Comparison of ENCODE assay signal across 24 mouse cellular contexts in the genomic region with DNA sequence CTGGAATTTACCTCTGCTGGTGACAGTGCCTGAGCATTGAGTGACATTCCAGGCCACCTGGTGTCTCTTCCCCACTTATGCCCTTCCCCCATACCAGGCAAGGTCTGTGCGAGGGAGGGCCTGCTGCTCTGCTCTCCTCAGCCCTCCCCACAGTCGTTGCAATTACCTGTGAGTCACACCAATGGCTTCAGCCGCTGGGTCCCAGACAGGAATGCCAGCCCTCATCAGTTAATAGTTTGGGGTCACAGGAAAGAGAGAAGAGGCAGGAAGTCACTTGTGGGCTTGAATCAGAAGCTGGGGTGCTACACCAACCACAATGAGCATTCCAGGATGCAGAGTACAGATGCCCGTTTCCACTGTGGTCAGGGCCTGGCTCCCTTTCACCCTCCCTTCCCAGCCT. TPM values are rescaled to one million over a fixed set of nuclear protein-coding genes. Genes with fewer than 3 reads are reported as not detected.
DNase-seq lines count a peak whose midpoint lies in the region; ATAC-seq and TF ChIP-seq lines count a peak whose summit lies in the region.
"Had no signal": no experiment of that assay in that cellular context is flagged by ENCODE, and none has a peak within 500 bp of the region (broad histone marks: within the 10 kb centered on the region; RNA-seq: fewer than 3 reads in every experiment).

No protein-coding gene starts in this region.

- H3K36me3 ChIP-seq in embryonic facial prominence, embryonic 10.5 days (replicated peaks), result no peaks in the 10 kb centered on the region
- H3K36me3 ChIP-seq: limb, embryonic 13.5 days; liver, embryonic 15.5 days; midbrain, embryonic 10.5 days; neural tube, embryonic 15.5 days had no signal

- CTCF ChIA-PET in Patski (lab: Charles Lee), result interaction anchor here (0.9 to 1.4 kb wide), 2 partner anchors 9 to 11 kb away, joined by 3 read pairs; no protein-coding TSS in a partner anchor

- no peak overlapping the region for H3K4me3 ChIP-seq in embryonic facial prominence, embryonic 10.5 days
- H3K4me3 ChIP-seq: limb, embryonic 13.5 days; liver, embryonic 15.5 days; midbrain, embryonic 10.5 days; neural tube, embryonic 15.5 days had no signal

- 83% methylated on average over 4 of the region's 4 CpGs for whole genome bisulfite sequencing in embryonic facial prominence, embryonic 10.5 days

- no peaks in the 10 kb centered on the region for H3K9me3 ChIP-seq in embryonic facial prominence, embryonic 10.5 days
- H3K9me3 ChIP-seq: limb, embryonic 13.5 days; liver, embryonic 15.5 days; midbrain, embryonic 10.5 days; neural tube, embryonic 15.5 days had no signal

- no peaks in the 10 kb centered on the region for H3K27me3 ChIP-seq in Patski
- no peaks in the 10 kb centered on the region for H3K27me3 ChIP-seq in embryonic facial prominence, embryonic 10.5 days (replicated peaks; ENCODE audit: low read depth, poor library complexity, severe bottlenecking)
- H3K27me3 ChIP-seq: limb, embryonic 13.5 days; liver, embryonic 15.5 days; neural tube, embryonic 15.5 days had no signal

- DNase-seq in 3134 (ENCODE audit: extremely low read depth, insufficient read length, low spot score), result peak; percentile 84
- DNase-seq in 3T3-L1 (ENCODE audit: low read depth, low spot score), result peak; percentile 76
- DNase-seq in Patski (ENCODE audit: low read depth, low spot score), result peak; percentile 33
- no peak for DNase-seq in embryonic facial prominence, embryonic 10.5 days (ENCODE audit: low spot score)
- DNase-seq in cerebellum, adult 9-11 months, result no peak
- DNase-seq in urinary bladder, postnatal 4 days (ENCODE audit: low spot score in 2 of 2), result no peak
- DNase-seq: adrenal gland, adult 8-10 months; cerebellum, postnatal 25 days; forebrain, postnatal 0 days; gastrocnemius, postnatal 10 days; heart, postnatal 36 days; kidney, adult 2 months; kidney, postnatal 14 days; lung, postnatal 10 days; thymus, adult 18-20 months had no signal

- in situ Hi-C loops in Patski (cut with MboI; ENCODE audit: low pct_unique_long_range_greater_than_20kb), result no loop called here

- no peaks in the 10 kb centered on the region for H3K4me1 ChIP-seq in embryonic facial prominence, embryonic 10.5 days
- H3K4me1 ChIP-seq: limb, embryonic 13.5 days; liver, embryonic 15.5 days; midbrain, embryonic 10.5 days; neural tube, embryonic 15.5 days had no signal

- POLR2A ChIA-PET in Patski (lab: Charles Lee), result interaction anchor here (1.2 kb wide), 1 partner anchor 56 kb away, joined by 3 read pairs; no protein-coding TSS in a partner anchor

- ATAC-seq in Patski, result peak; percentile 54
- ATAC-seq in hematopoietic stem cell, adult 5-6 weeks (replicated peaks in 1 of 2; ENCODE audit: insufficient read depth in 1 of 2, low FRiP score in 2 of 2, low TSS enrichment in 1 of 2, low read depth in 1 of 2, poor library complexity in 2 of 2, severe bottlenecking in 2 of 2), result peak; percentile 89 to 97
- ATAC-seq: forebrain, postnatal 0 days; hindbrain, postnatal 0 days had no signal

- no peak for TF ChIP-seq CTCF in Patski (IDR thresholded peaks at IDR 0.05)

- H3K27ac ChIP-seq in embryonic facial prominence, embryonic 10.5 days (replicated peaks), result no peak overlapping the region
- H3K27ac ChIP-seq: hindbrain, postnatal 0 days; limb, embryonic 13.5 days; liver, embryonic 15.5 days; midbrain, embryonic 10.5 days; neural tube, embryonic 15.5 days had no signal

RNA-seq across cellular contexts. Expression of a gene that starts 41.6 kb away (rescaled TPM):
- 0.31 TPM for polyA plus RNA-seq in Patski (2021)
- total RNA-seq in hematopoietic stem cell, adult 5-6 weeks (2017), result not detected in 2 replicates
- not detected in 2 replicates for polyA plus RNA-seq in embryonic facial prominence, embryonic 10.5 days (2016; fragmentation: Nextera tagmentation; extraction: Ambion mirVana)
- total RNA-seq: adrenal gland, adult 8-10 months; forebrain, postnatal 0 days; gastrocnemius, postnatal 10 days; heart, postnatal 36 days; hindbrain, postnatal 0 days had no signal
- polyA plus RNA-seq: embryonic facial prominence, embryonic 11.5 days; forebrain, postnatal 0 days; heart, embryonic 11.5 days; hindbrain, postnatal 0 days; kidney, adult 2 months; midbrain, embryonic 10.5 days; small intestine, adult 2 months had no signal

Comparison
In these comparisons a context has a peak if more than half of its experiments do, and no peak if none do; other contexts are left out.
1. DNase-seq: peak in 3134 (single experiment), 3T3-L1 (single experiment) and Patski (single experiment); none in embryonic facial prominence, embryonic 10.5 days (single experiment), cerebellum, adult 9-11 months (single experiment) and urinary bladder, postnatal 4 days (0 of 2).